Comparison of ENCODE assay signal across 8 mouse cellular contexts in genomic region chr10:39066962-39067361, GRCm38 (mm10).
A peak's percentile ranks its signal among the peaks of the same experiment; 100 is the strongest.
DNase-seq lines count a peak whose midpoint lies in the region; ATAC-seq and TF ChIP-seq lines count a peak whose summit lies in the region.

No protein-coding gene starts in this region.

- peak; percentile 51; the same call in 1 of the 2 replicates for ATAC-seq in liver, embryonic 11.5 days (replicated peaks; ENCODE audit: low FRiP score)

- no peak overlapping the region for H3K4me3 ChIP-seq in liver, embryonic 11.5 days (ENCODE audit: low read depth, low read length)
- no peak overlapping the region for H3K4me3 ChIP-seq in thymus, adult 2 months (ENCODE audit: control insufficient read depth, insufficient read depth, low read length)

- H3K4me2 ChIP-seq in liver, embryonic 11.5 days = no peak overlapping the region

- no peak overlapping the region for H3K27ac ChIP-seq in liver, embryonic 11.5 days (ENCODE audit: low read depth, low read length)
- H3K27ac ChIP-seq in thymus, adult 2 months (ENCODE audit: control insufficient read depth, insufficient read depth, low read length) = no peak overlapping the region

- no peak for TF ChIP-seq CTCF in thymus, adult 2 months (IDR thresholded peaks at IDR 0.05; ENCODE audit: borderline replicate concordance, control insufficient read depth, extremely low read depth, insufficient read depth, low read length, poor library complexity)

- no peaks in the 10 kb centered on the region for H3K27me3 ChIP-seq in liver, embryonic 11.5 days (replicated peaks; ENCODE audit: control insufficient read depth, insufficient read depth, low read length)
- H3K27me3 ChIP-seq in thymus, adult 2 months (ENCODE audit: control insufficient read depth, insufficient read depth, low read length) = no peaks in the 10 kb centered on the region

- H3K9ac ChIP-seq in liver, embryonic 11.5 days (ENCODE audit: low read depth, low read length) = no peak overlapping the region

- no peaks in the 10 kb centered on the region for H3K36me3 ChIP-seq in liver, embryonic 11.5 days (ENCODE audit: control insufficient read depth, insufficient read depth, low read length)
- no peaks in the 10 kb centered on the region for H3K36me3 ChIP-seq in thymus, adult 2 months (ENCODE audit: control insufficient read depth, insufficient read depth, low read length)

- peak; percentile 19 to 27 for DNase-seq in urinary bladder, adult 18-20 months (ENCODE audit: low spot score in 2 of 2)
- no peak for DNase-seq in urinary bladder, adult 2 months (ENCODE audit: low spot score)
- peak; percentile 20 to 27 for DNase-seq in cerebellum, postnatal 36 days
- DNase-seq in gonadal fat pad, adult 2 months (ENCODE audit: low read depth) = peak; percentile 13
- DNase-seq in kidney, adult 8-10 months = peak; percentile 21 to 58
- peak; percentile 41 for DNase-seq in liver, embryonic 11.5 days (ENCODE audit: low spot score)
- DNase-seq in ovary, adult 18-20 months (ENCODE audit: low spot score) = peak; percentile 38
- peak; percentile 75 for DNase-seq in thymus, adult 2 months

- H3K9me3 ChIP-seq in liver, embryonic 11.5 days (ENCODE audit: control insufficient read depth, low read length) = no peaks in the 10 kb centered on the region

- no peak for TF ChIP-seq POLR2A in thymus, adult 2 months (IDR thresholded peaks at IDR 0.05; ENCODE audit: control insufficient read depth, extremely low read depth, insufficient read depth, low read length, poor library complexity)

- H3K4me1 ChIP-seq in liver, embryonic 11.5 days (replicated peaks; ENCODE audit: control insufficient read depth, insufficient read depth, low read length) = no peaks in the 10 kb centered on the region
- H3K4me1 ChIP-seq in thymus, adult 2 months (replicated peaks; ENCODE audit: control insufficient read depth, insufficient read depth, low read length) = no peaks in the 10 kb centered on the region
